Mouse (Mus musculus): ENCODE measurements around the gene Gm6583. TPM values are rescaled to one million over a fixed set of nuclear protein-coding genes. Genes with fewer than 3 reads are reported as not detected.
A peak's percentile ranks its signal among the peaks of the same experiment; 100 is the strongest.
"Not testable (repeated sequence)": the region's sequence is repeated elsewhere in the genome, so short reads cannot be mapped to it uniquely, and the experiment has no call there.

Gm6583 gene
- polyA plus RNA-seq, 1 experiment from 2014 or later = 0.24 TPM

GRCm38 (mm10) chr5:112324637-112325545 lies 30.9 kb downstream of the Gm6583 start:
- Histone ChIP-seq H3K9me3 (no peaks in the 10 kb centered on the region), H3K4me3 (replicated peaks) (peak overlapping the region; percentile 98; the same call in 1 of the 2 replicates), H3K9ac (replicated peaks) (no peak overlapping the region; the same call in 1 of the 2 replicates), H3K4me2 (peak overlapping the region; percentile 88), H3K36me3 (peaks cover 24% of the 10 kb centered on the region), H3K27ac (no peak overlapping the region; the same call in 1 of the 2 replicates), H3K4me1 (replicated peaks) (peaks cover 22% of the 10 kb centered on the region), H3K27me3 (no peaks in the 10 kb centered on the region; the same call in 1 of the 2 replicates)
- WGBS = 28% methylated on average over 24 of the region's 24 CpGs
- no peak; the same call in 1 of the 2 replicates for ATAC-seq (ENCODE audit: insufficient number of reproducible peaks, insufficient read depth, low FRiP score, low TSS enrichment, low read depth)

GRCm38 (mm10) chr5:112323246-112323645 lies 32.6 kb downstream of the Gm6583 start:
- Histone ChIP-seq H3K27ac (no peak overlapping the region), H3K36me3 (peaks cover 9% of the 10 kb centered on the region), H3K4me2 (no peak overlapping the region), H3K4me3 (replicated peaks) (no peak overlapping the region), H3K4me1 (replicated peaks) (peaks cover 22% of the 10 kb centered on the region), H3K27me3 (no peaks in the 10 kb centered on the region; the same call in 1 of the 2 replicates), H3K9me3 (no peaks in the 10 kb centered on the region), H3K9ac (replicated peaks) (no peak overlapping the region)
- no peak for ATAC-seq (ENCODE audit: insufficient number of reproducible peaks, insufficient read depth, low FRiP score, low TSS enrichment, low read depth)
- 84% methylated on average over 6 of the region's 6 CpGs for WGBS

- Histone ChIP-seq H3K4me2 (no peak overlapping the region), H3K9ac (replicated peaks) (no peak overlapping the region), H3K4me1 (replicated peaks) (peaks cover 12% of the 10 kb centered on the region), H3K9me3 (no peaks in the 10 kb centered on the region), H3K4me3 (replicated peaks) (no peak overlapping the region), H3K27me3 (no peaks in the 10 kb centered on the region; the same call in 1 of the 2 replicates), H3K27ac (no peak overlapping the region), H3K36me3 (peaks cover 1% of the 10 kb centered on the region; the same call in 1 of the 2 replicates)
- no peak for ATAC-seq (ENCODE audit: insufficient number of reproducible peaks, insufficient read depth, low FRiP score, low TSS enrichment, low read depth)
- WGBS = 90% methylated on average over 4 of the region's 4 CpGs
These were observed 34.5 kb downstream of the Gm6583 start for GRCm38 (mm10) chr5:112321376-112321775.

DNA sequence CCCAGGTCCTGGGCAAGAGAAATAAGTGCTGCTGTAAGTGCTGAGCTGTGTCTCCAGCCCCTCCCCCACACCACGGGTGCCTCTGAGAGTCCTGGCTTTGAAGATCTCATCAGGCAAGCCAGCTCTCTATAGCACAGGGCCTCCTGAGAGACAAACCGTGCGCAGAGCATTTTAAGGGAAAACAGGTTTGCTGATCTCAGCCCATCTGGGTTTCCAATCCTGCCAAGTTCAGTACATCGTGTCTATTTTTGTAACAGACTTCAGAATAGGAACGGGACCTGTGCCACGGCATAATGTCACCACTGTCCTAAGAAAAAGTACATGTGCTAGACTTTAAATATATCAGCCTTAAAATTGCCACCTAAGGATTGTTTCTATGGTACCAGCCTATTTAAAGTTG lies 34.9 kb downstream of the Gm6583 start:
- Histone ChIP-seq H3K27ac (no peak overlapping the region), H3K9me3 (no peaks in the 10 kb centered on the region), H3K4me2 (no peak overlapping the region), H3K36me3 (peaks cover 6% of the 10 kb centered on the region), H3K27me3 (no peaks in the 10 kb centered on the region; the same call in 1 of the 2 replicates), H3K4me3 (replicated peaks) (no peak overlapping the region), H3K9ac (replicated peaks) (no peak overlapping the region), H3K4me1 (replicated peaks) (peaks cover 12% of the 10 kb centered on the region)
- WGBS = 66% methylated on average over 6 of the region's 6 CpGs
- ATAC-seq (ENCODE audit: insufficient number of reproducible peaks, insufficient read depth, low FRiP score, low TSS enrichment, low read depth) = no peak

GRCm38 (mm10) chr5:112320379-112320778 lies 35.5 kb downstream of the Gm6583 start:
- 78% methylated on average over 5 of the region's 5 CpGs for WGBS
- H3K4me1 ChIP-seq (replicated peaks) = peaks cover 9% of the 10 kb centered on the region

GRCm38 (mm10) chr5:112319343-112319742 lies 36.5 kb downstream of the Gm6583 start:
- ATAC-seq (ENCODE audit: insufficient number of reproducible peaks, insufficient read depth, low FRiP score, low TSS enrichment, low read depth); H3K27me3 ChIP-seq; H3K4me1 ChIP-seq (replicated peaks); H3K9ac ChIP-seq (replicated peaks); H3K27ac ChIP-seq; H3K4me2 ChIP-seq; H3K4me3 ChIP-seq (replicated peaks); H3K9me3 ChIP-seq: not testable (repeated sequence)
- H3K36me3 ChIP-seq = peaks cover 19% of the 10 kb centered on the region
- 51% methylated on average over 2 of the region's 2 CpGs for WGBS

More at GRCm38 (mm10) chr5:112320379-112320778, 35.5 kb downstream of the Gm6583 start:
- ATAC-seq (ENCODE audit: insufficient number of reproducible peaks, insufficient read depth, low FRiP score, low TSS enrichment, low read depth) = no peak
- Histone ChIP-seq H3K36me3 (peaks cover 11% of the 10 kb centered on the region), H3K9ac (replicated peaks) (no peak overlapping the region), H3K9me3 (no peaks in the 10 kb centered on the region), H3K4me3 (replicated peaks) (no peak overlapping the region), H3K4me2 (no peak overlapping the region), H3K27me3 (no peaks in the 10 kb centered on the region; the same call in 1 of the 2 replicates), H3K27ac (no peak overlapping the region)

DNA sequence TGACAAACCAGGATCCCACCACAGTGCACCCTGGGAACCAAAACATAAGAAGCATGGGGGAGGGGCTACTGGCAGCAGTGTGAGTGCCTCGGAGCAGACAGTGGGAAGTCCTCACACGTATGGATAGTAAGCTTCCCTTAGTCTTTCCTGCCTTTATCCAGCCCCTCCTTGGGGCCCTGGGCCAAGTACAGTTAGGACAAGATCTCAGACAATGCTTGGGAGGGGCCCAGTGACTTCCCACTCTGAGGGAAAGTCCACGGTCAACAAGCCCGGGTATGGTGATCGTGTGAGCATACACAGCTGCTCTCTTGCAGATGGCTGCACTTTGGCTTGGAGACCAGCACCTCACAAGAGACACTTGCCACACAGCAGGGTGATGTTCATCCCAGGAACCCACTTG lies 38.5 kb downstream of the Gm6583 start:
- ATAC-seq (ENCODE audit: insufficient number of reproducible peaks, insufficient read depth, low FRiP score, low TSS enrichment, low read depth) = no peak
- H3K9ac ChIP-seq (replicated peaks) = no peak overlapping the region
- H3K27ac ChIP-seq = no peak overlapping the region
- no peaks in the 10 kb centered on the region for H3K9me3 ChIP-seq
- H3K4me3 ChIP-seq (replicated peaks) = no peak overlapping the region
- no peaks in the 10 kb centered on the region for H3K4me1 ChIP-seq (replicated peaks)
- H3K27me3 ChIP-seq = no peaks in the 10 kb centered on the region; the same call in 1 of the 2 replicates
- 60% methylated on average over 5 of the region's 5 CpGs for WGBS
- H3K36me3 ChIP-seq = peaks cover 39% of the 10 kb centered on the region
- H3K4me2 ChIP-seq = no peak overlapping the region

DNA sequence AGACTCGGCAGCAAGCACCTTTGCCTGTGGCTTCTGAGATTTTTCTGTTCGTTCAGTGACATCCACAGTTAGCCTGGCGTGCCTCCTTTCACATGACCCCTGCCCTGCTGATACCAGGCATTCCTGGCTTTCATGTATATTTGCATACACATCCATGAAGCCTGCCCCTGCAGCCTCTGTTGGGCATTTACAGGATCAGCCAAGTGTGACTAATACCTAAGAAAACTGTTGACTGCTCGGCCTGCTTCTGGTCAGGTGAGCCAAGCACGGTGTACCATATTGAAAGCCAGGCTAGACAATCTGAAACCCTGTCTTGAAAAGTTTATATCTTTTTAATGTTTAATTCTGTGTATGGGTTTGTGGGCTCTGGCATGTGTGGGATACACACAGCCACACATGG lies 39.4 kb downstream of the Gm6583 start:
- peaks cover 48% of the 10 kb centered on the region for H3K36me3 ChIP-seq
- no peaks in the 10 kb centered on the region for H3K27me3 ChIP-seq
- 88% methylated on average over 5 of the region's 5 CpGs for WGBS
- no peaks in the 10 kb centered on the region for H3K9me3 ChIP-seq
- no peak overlapping the region for H3K27ac ChIP-seq
- no peak overlapping the region for H3K4me3 ChIP-seq (replicated peaks)
- H3K4me2 ChIP-seq = no peak overlapping the region
- no peak for ATAC-seq (ENCODE audit: insufficient number of reproducible peaks, insufficient read depth, low FRiP score, low TSS enrichment, low read depth)
- H3K9ac ChIP-seq (replicated peaks) = no peak overlapping the region
- H3K4me1 ChIP-seq (replicated peaks) = no peaks in the 10 kb centered on the region

DNA sequence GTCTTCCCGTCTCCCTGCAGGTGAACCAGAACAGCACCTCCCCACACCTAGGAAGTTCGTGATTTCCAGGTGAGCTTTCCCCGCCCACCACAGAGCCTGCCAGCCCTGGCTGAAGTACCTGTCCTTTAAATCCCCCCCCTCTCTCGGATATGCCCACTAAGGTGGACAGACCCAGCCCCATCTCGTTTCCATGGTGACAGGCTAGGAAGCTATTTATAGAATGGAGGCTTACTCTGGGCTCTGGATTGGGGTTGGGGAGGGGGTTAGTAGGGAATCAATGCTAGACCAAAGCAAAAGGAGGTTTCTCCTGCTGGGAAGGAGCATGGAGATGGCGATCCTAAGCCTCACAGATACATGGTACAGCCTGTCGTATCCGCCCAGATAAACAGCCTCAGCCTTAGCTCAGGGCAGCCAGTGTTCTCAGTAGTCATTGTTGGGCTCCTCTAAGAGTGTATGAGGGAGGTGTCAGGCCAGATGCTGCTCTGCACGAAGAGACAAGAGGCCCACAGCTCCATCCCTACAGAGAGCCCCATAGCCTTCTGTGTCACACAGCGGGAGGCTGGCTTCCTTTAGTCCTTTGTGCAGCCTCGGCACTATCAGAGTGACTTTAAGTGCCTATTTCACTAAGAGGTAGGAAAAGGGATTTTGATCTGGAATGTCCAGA lies 42.5 kb downstream of the Gm6583 start:
- 88% methylated on average over 11 of the region's 11 CpGs for WGBS
- Histone ChIP-seq H3K9ac (replicated peaks) (no peak overlapping the region), H3K9me3 (no peaks in the 10 kb centered on the region), H3K27ac (no peak overlapping the region), H3K4me1 (replicated peaks) (no peaks in the 10 kb centered on the region), H3K4me3 (replicated peaks) (no peak overlapping the region), H3K4me2 (no peak overlapping the region), H3K27me3 (no peaks in the 10 kb centered on the region), H3K36me3 (peaks cover 79% of the 10 kb centered on the region)
- ATAC-seq (ENCODE audit: insufficient number of reproducible peaks, insufficient read depth, low FRiP score, low TSS enrichment, low read depth) = no peak

GRCm38 (mm10) chr5:112305842-112306241 lies 50.0 kb downstream of the Gm6583 start:
- 75% methylated on average over 5 of the region's 5 CpGs for WGBS
- Histone ChIP-seq H3K9me3 (no peaks in the 10 kb centered on the region), H3K27me3 (no peaks in the 10 kb centered on the region), H3K4me3 (replicated peaks) (no peak overlapping the region), H3K36me3 (peaks cover 52% of the 10 kb centered on the region), H3K9ac (replicated peaks) (no peak overlapping the region), H3K4me2 (no peak overlapping the region), H3K27ac (no peak overlapping the region), H3K4me1 (replicated peaks) (no peaks in the 10 kb centered on the region)
- no peak for ATAC-seq (ENCODE audit: insufficient number of reproducible peaks, insufficient read depth, low FRiP score, low TSS enrichment, low read depth)

Measured in limb, embryonic 12.5 days (tissue).